10 mouse cellular contexts compared by ENCODE assay signal in genomic region chr8:121904999-121905398, GRCm38 (mm10). TPM values are rescaled to one million over a fixed set of nuclear protein-coding genes. Genes with fewer than 3 reads are reported as not detected.
DNase-seq lines count a peak whose midpoint lies in the region; ATAC-seq and TF ChIP-seq lines count a peak whose summit lies in the region.
"Had no signal": no experiment of that assay in that cellular context is flagged by ENCODE, and none has a peak within 500 bp of the region (broad histone marks: within the 10 kb centered on the region; RNA-seq: fewer than 3 reads in every experiment).

No protein-coding gene starts in this region.

- WGBS in lung, embryonic 14.5 days, result 81% methylated on average over 9 of the region's 9 CpGs
- WGBS in hindbrain, embryonic 15.5 days, result 83% methylated on average over 9 of the region's 9 CpGs
- 85% methylated on average over 9 of the region's 9 CpGs for WGBS in neural tube, embryonic 14.5 days

- peaks cover 3% of the 10 kb centered on the region; the same call in 1 of the 2 replicates for H3K36me3 ChIP-seq in lung, embryonic 14.5 days (ENCODE audit: insufficient read depth)
- H3K36me3 ChIP-seq in hindbrain, embryonic 15.5 days, result no peaks in the 10 kb centered on the region
- H3K36me3 ChIP-seq in neural tube, embryonic 14.5 days (ENCODE audit: control insufficient read depth, insufficient read depth, low read length), result no peaks in the 10 kb centered on the region

- no peaks in the 10 kb centered on the region for H3K27me3 ChIP-seq in lung, embryonic 14.5 days (ENCODE audit: insufficient read depth, low read length)
- H3K27me3 ChIP-seq in hindbrain, embryonic 15.5 days, result no peaks in the 10 kb centered on the region; the same call in 1 of the 2 replicates
- no peaks in the 10 kb centered on the region for H3K27me3 ChIP-seq in neural tube, embryonic 14.5 days (ENCODE audit: control insufficient read depth, insufficient read depth, low read length)

- no peak overlapping the region for H3K9ac ChIP-seq in lung, embryonic 14.5 days
- peak overlapping the region; percentile 74; the same call in 1 of the 2 replicates for H3K9ac ChIP-seq in hindbrain, embryonic 15.5 days
- peak overlapping the region; percentile 44; the same call in 1 of the 2 replicates for H3K9ac ChIP-seq in neural tube, embryonic 14.5 days (replicated peaks; ENCODE audit: low read depth, low read length)

- ATAC-seq in lung, embryonic 14.5 days (ENCODE audit: insufficient read depth), result no peak
- ATAC-seq in hindbrain, embryonic 15.5 days (ENCODE audit: low FRiP score, low read depth), result no peak
- ATAC-seq in neural tube, embryonic 14.5 days (ENCODE audit: low read depth), result no peak

- TF ChIP-seq CTCF in lung, embryonic 14.5 days (IDR thresholded peaks at IDR 0.05; ENCODE audit: low read depth), result no peak

- no peaks in the 10 kb centered on the region for H3K9me3 ChIP-seq in lung, embryonic 14.5 days (ENCODE audit: low read depth, low read length)
- H3K9me3 ChIP-seq in hindbrain, embryonic 15.5 days, result no peaks in the 10 kb centered on the region
- no peaks in the 10 kb centered on the region for H3K9me3 ChIP-seq in neural tube, embryonic 14.5 days (ENCODE audit: control insufficient read depth, low read length)

- H3K4me1 ChIP-seq in lung, embryonic 14.5 days (ENCODE audit: insufficient read depth), result peaks cover 9% of the 10 kb centered on the region; the same call in 1 of the 2 replicates
- peaks cover 49% of the 10 kb centered on the region for H3K4me1 ChIP-seq in hindbrain, embryonic 15.5 days (replicated peaks)
- peaks cover 17% of the 10 kb centered on the region for H3K4me1 ChIP-seq in neural tube, embryonic 14.5 days (ENCODE audit: control insufficient read depth, insufficient read depth, low read length)

- H3K27ac ChIP-seq in lung, embryonic 14.5 days (ENCODE audit: low read depth), result no peak overlapping the region
- H3K27ac ChIP-seq in hindbrain, embryonic 15.5 days (replicated peaks), result no peak overlapping the region
- no peak overlapping the region for H3K27ac ChIP-seq in neural tube, embryonic 14.5 days (ENCODE audit: low read depth, low read length)

- H3K4me3 ChIP-seq in lung, embryonic 14.5 days (ENCODE audit: low read depth, low read length), result no peak overlapping the region
- peak overlapping the region; percentile 75 for H3K4me3 ChIP-seq in hindbrain, embryonic 15.5 days
- peak overlapping the region; percentile 2; the same call in 1 of the 2 replicates for H3K4me3 ChIP-seq in neural tube, embryonic 14.5 days (ENCODE audit: low read depth, low read length)

- intact Hi-C loops in left cerebral cortex, postnatal 25 days (cut with DNase I), result no loop called here

- peak; percentile 48 to 49 for DNase-seq in adrenal gland, adult (ENCODE audit: inconsistent age in 2 of 2, low spot score in 1 of 2)
- no peak for DNase-seq in adrenal gland, adult 18-20 months (ENCODE audit: low spot score in 2 of 2)
- DNase-seq in lung, embryonic 14.5 days, result no peak
- DNase-seq in lung, postnatal 14 days, result no peak
- no peak for DNase-seq in left cerebral cortex, adult 11 months (ENCODE audit: low spot score)
- no peak for DNase-seq in left cerebral cortex, postnatal 25 days (ENCODE audit: low spot score in 2 of 2)
- DNase-seq: kidney, postnatal 36 days; thymus, adult 2 months had no signal

- H3K4me2 ChIP-seq in lung, embryonic 14.5 days, result peak overlapping the region; percentile 99; the same call in 1 of the 2 replicates
- peak overlapping the region; percentile 99 for H3K4me2 ChIP-seq in hindbrain, embryonic 15.5 days
- H3K4me2 ChIP-seq in neural tube, embryonic 14.5 days (ENCODE audit: low read depth, low read length), result no peak overlapping the region; the same call in 1 of the 2 replicates

RNA-seq across cellular contexts. Expression of gene Slc7a5, which starts 2.5 kb away (rescaled TPM):
- total RNA-seq in adrenal gland, adult 18-20 months (2021), result 10 to 100 TPM; 35.3 to 48.3 TPM
- 27.3 and 28.8 TPM in 2 replicates for polyA plus RNA-seq in lung, embryonic 14.5 days (2014; fragmentation: Nextera tagmentation; extraction: Ambion mirVana)
- 52.9 and 59.2 TPM in 2 replicates for polyA plus RNA-seq in hindbrain, embryonic 15.5 days (2015; fragmentation: Nextera tagmentation; extraction: Ambion mirVana)
- 38.1 and 50.7 TPM in 2 replicates for polyA plus RNA-seq in neural tube, embryonic 14.5 days (2014; fragmentation: Nextera tagmentation; extraction: Ambion mirVana)
- 10 to 100 TPM; 65.8 to 76.2 TPM for total RNA-seq in left cerebral cortex, postnatal 25 days (2021)

RNA-seq across cellular contexts. Expression of gene Car5a, which starts 39.7 kb away (rescaled TPM):
- not detected for total RNA-seq in adrenal gland, adult 18-20 months (2021)
- not detected in 2 replicates for polyA plus RNA-seq in lung, embryonic 14.5 days (2014; fragmentation: Nextera tagmentation; extraction: Ambion mirVana)
- 0.36 and 0.63 TPM in 2 replicates for polyA plus RNA-seq in hindbrain, embryonic 15.5 days (2015; fragmentation: Nextera tagmentation; extraction: Ambion mirVana)
- 0.16 TPM in 1 of 2 replicates, not detected in the other for polyA plus RNA-seq in neural tube, embryonic 14.5 days (2014; fragmentation: Nextera tagmentation; extraction: Ambion mirVana)
- not detected for total RNA-seq in left cerebral cortex, postnatal 25 days (2021)
- polyA plus RNA-seq: thymus, adult 2 months had no signal

RNA-seq across cellular contexts. Expression of gene Banp, which starts 44.6 kb away (rescaled TPM):
- total RNA-seq in adrenal gland, adult 18-20 months (2021), result 10 to 100 TPM; 44.8 to 48.9 TPM
- 42.1 and 43.8 TPM in 2 replicates for polyA plus RNA-seq in lung, embryonic 14.5 days (2014; fragmentation: Nextera tagmentation; extraction: Ambion mirVana)
- 53.9 and 59.1 TPM in 2 replicates for polyA plus RNA-seq in hindbrain, embryonic 15.5 days (2015; fragmentation: Nextera tagmentation; extraction: Ambion mirVana)
- polyA plus RNA-seq in neural tube, embryonic 14.5 days (2014; fragmentation: Nextera tagmentation; extraction: Ambion mirVana), result 47.2 and 53.9 TPM in 2 replicates
- total RNA-seq in left cerebral cortex, postnatal 25 days (2021), result 10 to 100 TPM; 36.5 to 58.6 TPM

Comparison
In these comparisons a context has a peak if more than half of its experiments do, and no peak if none do; other contexts are left out.
1. DNase-seq: peak in adrenal gland, adult (2 of 2); none in adrenal gland, adult 18-20 months (0 of 2), lung, embryonic 14.5 days (single experiment), lung, postnatal 14 days (single experiment), left cerebral cortex, adult 11 months (single experiment) and left cerebral cortex, postnatal 25 days (0 of 2).